Mouse (Mus musculus): ENCODE measurements around the gene Gnmt. TPM values are rescaled to one million over a fixed set of nuclear protein-coding genes. Genes with fewer than 3 reads are reported as not detected.

Gene Gnmt
- polyA plus RNA-seq, 1 experiment: not detected

DNA sequence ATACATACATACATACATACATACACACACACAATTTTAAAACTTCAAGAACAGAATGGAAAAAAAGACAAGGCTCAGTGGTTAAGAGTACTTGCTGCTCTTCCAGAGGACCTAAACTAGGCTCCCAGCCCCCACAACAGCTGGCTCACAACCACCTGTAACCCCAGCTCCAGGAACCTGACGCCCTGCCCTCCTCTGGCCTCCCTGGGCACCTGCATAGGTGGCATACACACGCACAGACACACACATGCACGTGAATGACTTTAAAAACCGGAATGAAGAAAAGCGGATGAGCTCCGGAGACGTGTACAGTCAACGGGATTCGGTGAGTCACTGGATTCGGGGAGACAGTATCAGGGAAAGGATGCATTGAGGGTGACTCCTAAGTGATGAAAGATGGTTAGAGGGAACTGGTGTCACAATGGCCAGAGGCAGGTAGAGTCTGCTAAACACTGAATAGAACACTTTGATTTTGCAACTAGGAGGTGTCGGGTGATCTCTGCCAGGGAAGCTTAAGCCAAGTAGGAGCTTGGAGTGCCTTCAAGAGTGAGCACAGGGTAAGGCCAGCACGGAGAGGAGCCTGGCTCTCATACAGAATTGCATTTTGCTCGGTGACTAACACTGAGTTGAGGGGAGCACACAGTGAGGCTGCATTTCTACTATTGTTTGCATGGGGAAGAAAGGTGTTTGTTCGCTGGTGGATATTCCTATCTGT lies 22.4 kb downstream of the Gnmt start:
- TF ChIP-seq POLR2A (IDR thresholded peaks at IDR 0.05; ENCODE audit: low read depth, low read length) (no peak), CTCF (IDR thresholded peaks at IDR 0.05; ENCODE audit: borderline replicate concordance, insufficient read depth, low read length) (no peak)
- Histone ChIP-seq H3K27ac (ENCODE audit: insufficient read depth, low read length) (no peak overlapping the region), H3K4me1 (ENCODE audit: control insufficient read depth, insufficient read depth, low read length) (0 out of 2 replicates have a peak, but pooled peaks cover under 1% of the 10 kb centered on the region), H3K4me3 (ENCODE audit: insufficient read depth, low read length) (no peak overlapping the region)

DNA sequence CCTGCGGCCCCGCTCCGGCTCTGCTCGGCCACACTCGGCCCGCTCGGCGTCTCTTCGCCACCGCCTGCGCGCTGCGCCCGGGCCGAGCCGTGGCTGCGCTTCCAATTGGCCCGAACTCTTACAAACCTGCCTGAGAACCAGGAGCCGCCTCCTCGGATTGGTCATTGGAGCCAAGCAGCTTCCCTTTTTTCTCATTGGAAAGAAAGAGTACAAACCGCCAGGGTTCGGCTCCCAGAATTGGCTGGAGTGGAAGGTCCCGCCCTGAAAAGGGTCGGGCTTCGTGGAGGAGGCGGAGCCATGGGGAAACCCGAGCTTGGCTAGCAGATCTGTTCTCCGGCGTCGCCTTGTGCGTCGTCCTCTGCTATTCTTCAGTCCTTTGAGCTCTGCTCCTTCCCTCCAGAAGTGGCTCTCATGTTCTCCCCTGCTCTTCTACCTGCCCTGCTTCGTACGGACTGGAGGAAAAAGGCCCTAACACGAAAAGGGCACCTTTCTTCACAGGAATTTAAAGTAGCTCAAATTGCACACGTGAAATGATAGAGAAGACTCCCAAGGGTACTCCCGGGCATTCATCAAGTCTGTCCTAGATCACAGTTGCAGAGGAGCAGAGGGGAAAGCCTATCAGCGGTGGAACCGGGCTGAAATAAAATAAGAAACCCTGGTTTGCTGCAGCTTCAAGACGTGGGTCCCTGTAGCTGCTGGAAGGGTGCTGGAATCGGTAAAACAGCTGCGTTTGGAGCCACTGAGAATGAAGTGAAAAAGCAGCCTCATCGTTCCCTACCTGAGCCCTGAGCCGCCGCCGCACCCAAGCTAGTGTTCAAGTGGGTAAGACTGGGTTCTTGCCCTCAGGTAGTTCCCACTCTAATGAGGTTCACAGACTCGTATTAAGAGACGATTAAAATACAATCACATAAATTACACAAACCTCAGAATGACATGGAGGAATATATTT lies 23.8 kb downstream of the Gnmt start, which contains the start of gene Ppp2r5d:
TSS of gene Ppp2r5d (minus strand) at position 225 of the 949 bp plus-strand sequence.
- 0 out of 2 replicates have a peak, but pooled peaks cover 2% of the 10 kb centered on the region for H3K4me1 ChIP-seq (ENCODE audit: control insufficient read depth, insufficient read depth, low read length)
- TF ChIP-seq CTCF (IDR thresholded peaks at IDR 0.05; ENCODE audit: borderline replicate concordance, insufficient read depth, low read length): no peak
- TF ChIP-seq POLR2A (IDR thresholded peaks at IDR 0.05; ENCODE audit: low read depth, low read length): peak; percentile 93

DNA sequence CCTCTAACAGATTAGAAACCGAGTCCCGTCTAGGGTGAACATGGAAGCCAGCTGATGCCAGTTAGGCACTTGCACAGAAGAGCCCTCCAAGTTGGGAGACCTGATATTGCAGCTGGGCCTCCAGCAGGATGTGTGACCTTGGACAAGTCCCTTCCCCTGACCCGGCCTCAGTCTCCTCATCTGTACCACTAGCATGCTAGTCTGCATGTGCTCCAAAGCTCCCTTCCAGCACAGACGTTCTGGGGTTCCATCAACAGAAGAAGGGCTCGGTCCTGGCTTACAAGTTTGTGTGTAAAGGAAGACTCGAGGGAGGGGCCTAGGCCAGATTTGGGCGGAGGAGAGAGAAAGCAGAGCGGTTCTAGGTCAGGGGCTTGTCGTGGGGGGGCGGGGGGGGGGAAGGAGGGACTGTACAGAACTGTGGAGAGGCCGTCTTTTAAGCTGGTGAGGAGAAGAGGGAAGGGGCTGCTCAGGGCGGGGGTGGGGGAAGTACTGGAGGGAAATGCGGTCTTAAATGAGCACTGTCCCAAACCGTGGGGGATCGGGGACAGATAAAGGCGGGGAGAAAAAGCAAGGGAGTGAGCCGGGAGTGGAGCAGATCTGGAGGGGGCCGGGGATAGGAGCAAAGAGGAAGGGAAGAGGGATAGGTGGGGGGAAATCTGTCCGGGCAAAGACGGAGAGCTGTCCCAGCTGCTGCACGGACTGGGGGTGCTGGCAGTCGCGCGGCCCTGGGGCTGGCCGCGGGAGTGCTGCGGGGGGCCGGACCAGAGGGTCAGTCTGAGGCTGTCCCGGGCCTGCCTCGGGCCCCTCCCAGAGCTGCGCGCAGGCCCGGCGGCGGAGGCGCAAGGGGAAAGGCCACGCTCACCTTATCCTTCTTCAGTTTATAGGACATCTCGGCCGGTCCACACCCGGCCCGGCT lies 24.7 kb downstream of the Gnmt start:
- Histone ChIP-seq H3K4me1 (ENCODE audit: control insufficient read depth, insufficient read depth, low read length) (peaks cover 2% of the 10 kb centered on the region; the same call in 1 of the 2 replicates), H3K27ac (ENCODE audit: insufficient read depth, low read length) (peak overlapping the region; percentile 66), H3K4me3 (ENCODE audit: insufficient read depth, low read length) (peak overlapping the region; percentile 65)
- TF ChIP-seq POLR2A (IDR thresholded peaks at IDR 0.05; ENCODE audit: low read depth, low read length): no peak
- no peak for TF ChIP-seq CTCF (IDR thresholded peaks at IDR 0.05; ENCODE audit: borderline replicate concordance, insufficient read depth, low read length)

More for the DNA sequence above, 23.8 kb downstream of the Gnmt start, which contains the start of gene Ppp2r5d:
- peak within 1 kb of the TSS; percentile 65 for H3K4me3 ChIP-seq (ENCODE audit: insufficient read depth, low read length)
- H3K27ac ChIP-seq (ENCODE audit: insufficient read depth, low read length): peak within 1 kb of the TSS; percentile 66

DNA sequence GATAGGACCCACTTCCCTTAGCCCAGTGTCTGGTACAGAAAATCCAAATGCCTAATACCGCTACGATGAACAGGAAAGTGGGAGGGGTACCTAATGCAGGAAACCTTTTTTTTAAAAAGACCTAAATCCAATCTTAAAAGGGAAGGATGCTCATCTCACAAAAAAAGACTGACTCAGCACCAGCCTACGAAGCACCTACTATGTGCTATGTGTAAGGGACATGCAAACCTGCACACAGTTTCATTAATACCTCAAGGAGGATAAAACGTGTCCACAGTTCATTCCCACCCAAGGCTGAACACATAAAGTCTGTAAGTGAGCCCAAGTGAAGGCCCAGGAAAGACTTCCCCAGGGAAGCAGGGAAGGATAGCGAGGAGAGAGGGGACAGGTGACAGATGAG lies 26.5 kb downstream of the Gnmt start:
- Histone ChIP-seq H3K4me3 (ENCODE audit: insufficient read depth, low read length) (no peak overlapping the region), H3K4me1 (ENCODE audit: control insufficient read depth, insufficient read depth, low read length) (peaks cover 11% of the 10 kb centered on the region), H3K27ac (ENCODE audit: insufficient read depth, low read length) (no peak overlapping the region)
- TF ChIP-seq POLR2A (IDR thresholded peaks at IDR 0.05; ENCODE audit: low read depth, low read length) (no peak), CTCF (IDR thresholded peaks at IDR 0.05; ENCODE audit: borderline replicate concordance, insufficient read depth, low read length) (no peak)

DNA sequence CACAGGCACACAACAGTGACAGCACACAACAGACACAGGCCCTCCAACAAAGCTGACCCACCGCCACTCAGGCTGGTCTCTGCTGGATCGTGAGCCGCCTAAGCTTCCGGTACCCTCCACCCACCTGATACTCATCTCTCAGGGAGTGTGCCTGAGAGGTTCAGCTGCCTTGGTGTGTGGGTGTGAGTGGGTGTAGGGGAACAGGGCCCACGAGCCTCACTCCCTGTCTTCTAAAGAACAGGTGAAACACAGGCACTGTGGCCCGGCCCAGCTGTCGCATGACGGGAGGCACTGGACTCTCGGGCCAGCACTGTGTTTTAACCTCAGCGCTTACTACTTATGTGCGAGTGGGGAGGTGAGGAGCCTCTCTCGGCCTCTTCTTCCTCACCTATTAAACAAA lies 26.9 kb downstream of the Gnmt start:
- Histone ChIP-seq H3K27ac (ENCODE audit: insufficient read depth, low read length) (no peak overlapping the region), H3K4me3 (ENCODE audit: insufficient read depth, low read length) (no peak overlapping the region), H3K4me1 (ENCODE audit: control insufficient read depth, insufficient read depth, low read length) (peaks cover 11% of the 10 kb centered on the region)
- TF ChIP-seq POLR2A (IDR thresholded peaks at IDR 0.05; ENCODE audit: low read depth, low read length) (no peak), CTCF (IDR thresholded peaks at IDR 0.05; ENCODE audit: borderline replicate concordance, insufficient read depth, low read length) (no peak)

DNA sequence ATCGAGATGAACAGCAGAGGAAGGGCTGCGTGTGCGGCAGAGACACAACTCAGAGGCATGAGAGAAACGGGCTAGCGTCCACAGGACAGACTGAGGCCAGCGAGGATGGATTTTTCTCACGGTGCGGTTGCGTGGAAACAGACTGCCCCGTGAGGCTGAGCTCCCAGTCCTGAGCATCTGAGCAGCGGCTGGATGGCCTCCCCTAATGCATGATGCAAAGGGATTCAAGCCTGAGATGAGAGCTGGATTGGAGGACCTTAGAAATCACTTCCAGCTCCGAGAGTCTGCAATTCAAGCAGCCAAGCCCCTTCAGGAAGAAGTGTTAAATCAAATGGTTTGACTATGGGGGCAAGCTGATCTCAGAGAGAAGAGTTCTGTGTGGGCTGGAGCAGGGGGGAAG lies 27.5 kb downstream of the Gnmt start:
- Histone ChIP-seq H3K27ac (ENCODE audit: insufficient read depth, low read length) (no peak overlapping the region), H3K4me3 (ENCODE audit: insufficient read depth, low read length) (no peak overlapping the region), H3K4me1 (ENCODE audit: control insufficient read depth, insufficient read depth, low read length) (peaks cover 11% of the 10 kb centered on the region)
- TF ChIP-seq POLR2A (IDR thresholded peaks at IDR 0.05; ENCODE audit: low read depth, low read length) (no peak), CTCF (IDR thresholded peaks at IDR 0.05; ENCODE audit: borderline replicate concordance, insufficient read depth, low read length) (no peak)

DNA sequence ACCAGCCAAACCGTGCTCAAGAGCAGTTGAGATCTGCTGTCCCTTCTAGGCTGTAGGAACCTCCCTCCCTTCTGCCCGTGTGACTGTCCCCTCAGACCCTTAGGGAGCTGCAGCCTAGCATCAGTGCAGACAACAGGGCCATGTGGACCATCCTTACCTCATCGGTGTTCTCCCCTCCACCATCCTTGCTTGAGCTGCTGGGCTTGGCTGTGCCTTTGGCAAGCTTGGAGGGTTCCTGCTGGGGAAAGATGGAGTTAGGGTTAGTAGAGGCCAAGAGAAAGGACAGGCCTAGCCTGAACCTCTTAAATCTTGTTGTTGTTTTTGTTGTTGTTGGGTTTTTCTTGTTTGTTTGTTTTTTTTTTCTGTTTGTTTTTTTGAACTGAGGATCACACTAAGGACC lies 29.1 kb downstream of the Gnmt start:
- Histone ChIP-seq H3K4me1 (ENCODE audit: control insufficient read depth, insufficient read depth, low read length) (peaks cover 11% of the 10 kb centered on the region), H3K4me3 (ENCODE audit: insufficient read depth, low read length) (no peak overlapping the region), H3K27ac (ENCODE audit: insufficient read depth, low read length) (no peak overlapping the region)
- TF ChIP-seq CTCF (IDR thresholded peaks at IDR 0.05; ENCODE audit: borderline replicate concordance, insufficient read depth, low read length) (no peak), POLR2A (IDR thresholded peaks at IDR 0.05; ENCODE audit: low read depth, low read length) (no peak)

DNA sequence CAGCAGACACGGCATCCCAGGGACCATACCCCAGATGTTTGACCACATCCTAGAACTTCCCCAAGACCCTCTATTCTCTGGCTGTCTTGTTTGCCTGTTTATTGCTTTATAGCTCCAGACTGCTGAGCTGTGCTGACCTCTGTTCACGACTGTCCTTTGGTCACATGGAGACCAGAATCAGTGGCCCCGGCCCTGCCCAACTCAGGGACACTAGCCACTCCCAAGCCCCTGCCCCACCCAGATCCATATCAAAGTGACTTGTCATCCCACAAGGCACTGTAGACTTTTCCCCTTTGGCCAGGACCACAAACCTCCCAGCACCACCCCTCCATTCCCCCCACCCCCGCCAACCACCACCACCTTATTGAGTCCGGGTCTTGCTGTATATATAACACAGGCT lies 29.7 kb downstream of the Gnmt start:
- Histone ChIP-seq H3K4me1 (ENCODE audit: control insufficient read depth, insufficient read depth, low read length) (peaks cover 11% of the 10 kb centered on the region), H3K4me3 (ENCODE audit: insufficient read depth, low read length) (no peak overlapping the region), H3K27ac (ENCODE audit: insufficient read depth, low read length) (no peak overlapping the region)
- TF ChIP-seq CTCF (IDR thresholded peaks at IDR 0.05; ENCODE audit: borderline replicate concordance, insufficient read depth, low read length) (no peak), POLR2A (IDR thresholded peaks at IDR 0.05; ENCODE audit: low read depth, low read length) (no peak)

DNA sequence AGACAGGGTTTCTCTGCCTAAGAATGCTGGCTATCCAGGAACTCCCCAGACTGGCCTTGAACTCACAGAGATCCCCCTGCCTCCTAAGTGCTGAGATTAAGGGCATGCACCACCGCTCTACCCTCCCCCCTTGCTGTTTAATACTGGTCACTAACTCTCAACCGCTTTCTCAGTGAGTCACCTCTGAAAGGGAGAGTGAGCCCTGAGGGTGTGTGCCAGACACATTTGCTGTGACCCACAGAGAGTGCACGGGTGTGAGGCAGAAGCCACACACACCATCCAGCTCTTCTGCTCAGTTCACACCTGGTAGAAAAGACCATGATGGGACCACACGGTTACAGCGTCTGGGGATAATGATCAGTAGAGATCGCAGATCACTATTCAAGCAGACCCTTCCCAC lies 30.5 kb downstream of the Gnmt start:
- Histone ChIP-seq H3K4me3 (ENCODE audit: insufficient read depth, low read length) (no peak overlapping the region), H3K4me1 (ENCODE audit: control insufficient read depth, insufficient read depth, low read length) (peaks cover 11% of the 10 kb centered on the region), H3K27ac (ENCODE audit: insufficient read depth, low read length) (no peak overlapping the region)
- TF ChIP-seq POLR2A (IDR thresholded peaks at IDR 0.05; ENCODE audit: low read depth, low read length) (no peak), CTCF (IDR thresholded peaks at IDR 0.05; ENCODE audit: borderline replicate concordance, insufficient read depth, low read length) (no peak)

All from embryonic fibroblast, embryonic 13.5 days (primary cell).